Mouse (Mus musculus): ENCODE measurements around the gene Shroom3. TPM values are rescaled to one million over a fixed set of nuclear protein-coding genes. Genes with fewer than 3 reads are reported as not detected.
A peak's percentile ranks its signal among the peaks of the same experiment; 100 is the strongest.

Shroom3 gene
- polyA plus RNA-seq, 1 experiment from 2014 or later: 1.1 TPM

GRCm38 (mm10) chr5:92675574-92675920 lies 7.7 kb upstream of the Shroom3 start:
- Histone ChIP-seq H3K27ac (ENCODE audit: low read length) (no peak overlapping the region), H3K9me3 (replicated peaks; ENCODE audit: control insufficient read depth, low read length, poor library complexity, severe bottlenecking) (no peaks in the 10 kb centered on the region), H3K4me1 (ENCODE audit: control insufficient read depth, insufficient read depth, low read length) (peaks cover 12% of the 10 kb centered on the region), H3K4me3 (ENCODE audit: low read depth, low read length) (peak overlapping the region; percentile 53), H3K4me2 (ENCODE audit: low read length) (peak overlapping the region; percentile 88), H3K9ac (ENCODE audit: low read depth, low read length) (peak overlapping the region; percentile 58), H3K36me3 (ENCODE audit: control insufficient read depth, insufficient read depth, low read length) (no peaks in the 10 kb centered on the region), H3K27me3 (ENCODE audit: control insufficient read depth, insufficient read depth, low read depth, low read length) (no peaks in the 10 kb centered on the region)
- ATAC-seq: no peak; the same call in 1 of the 2 replicates
- 0% methylated on average over 9 of the region's 9 CpGs for WGBS

- peaks cover 18% of the 10 kb centered on the region for H3K4me1 ChIP-seq (ENCODE audit: control insufficient read depth, insufficient read depth, low read length)
- no peak overlapping the region for H3K9ac ChIP-seq (ENCODE audit: low read depth, low read length)
- ATAC-seq: no peak
- H3K36me3 ChIP-seq (ENCODE audit: control insufficient read depth, insufficient read depth, low read length): no peaks in the 10 kb centered on the region
- H3K27ac ChIP-seq (ENCODE audit: low read length): no peak overlapping the region
- H3K4me2 ChIP-seq (ENCODE audit: low read length): peak overlapping the region; percentile 29; the same call in 1 of the 2 replicates
- H3K9me3 ChIP-seq (replicated peaks; ENCODE audit: control insufficient read depth, low read length, poor library complexity, severe bottlenecking): no peaks in the 10 kb centered on the region
- no peak overlapping the region for H3K4me3 ChIP-seq (ENCODE audit: low read depth, low read length)
- H3K27me3 ChIP-seq (ENCODE audit: control insufficient read depth, insufficient read depth, low read depth, low read length): no peaks in the 10 kb centered on the region
- WGBS: 22% methylated on average over 4 of the region's 4 CpGs
Measured at GRCm38 (mm10) chr5:92679441-92679840, 3.8 kb upstream of the Shroom3 start.

- H3K9me3 ChIP-seq (replicated peaks; ENCODE audit: control insufficient read depth, low read length, poor library complexity, severe bottlenecking): peaks cover 2% of the 10 kb centered on the region; the same call in 1 of the 2 replicates
- WGBS: 85% methylated on average over 10 of the region's 10 CpGs
- no peaks in the 10 kb centered on the region for H3K36me3 ChIP-seq (ENCODE audit: control insufficient read depth, insufficient read depth, low read length)
- no peak overlapping the region for H3K4me2 ChIP-seq (ENCODE audit: low read length)
- no peak overlapping the region for H3K9ac ChIP-seq (ENCODE audit: low read depth, low read length)
- H3K27ac ChIP-seq (ENCODE audit: low read length): no peak overlapping the region
- H3K27me3 ChIP-seq (ENCODE audit: control insufficient read depth, insufficient read depth, low read depth, low read length): no peaks in the 10 kb centered on the region
- ATAC-seq: no peak
- no peak overlapping the region for H3K4me3 ChIP-seq (ENCODE audit: low read depth, low read length)
- peaks cover 9% of the 10 kb centered on the region; the same call in 1 of the 2 replicates for H3K4me1 ChIP-seq (ENCODE audit: control insufficient read depth, insufficient read depth, low read length)
Measured at GRCm38 (mm10) chr5:92681861-92682260, 1.4 kb upstream of the Shroom3 start.

- Histone ChIP-seq H3K9ac (ENCODE audit: low read depth, low read length) (peak overlapping the region; percentile 64), H3K4me3 (ENCODE audit: low read depth, low read length) (peak overlapping the region; percentile 49), H3K27ac (ENCODE audit: low read length) (no peak overlapping the region), H3K4me2 (ENCODE audit: low read length) (peak overlapping the region; percentile 88), H3K9me3 (replicated peaks; ENCODE audit: control insufficient read depth, low read length, poor library complexity, severe bottlenecking) (peaks cover 2% of the 10 kb centered on the region; the same call in 1 of the 2 replicates), H3K36me3 (ENCODE audit: control insufficient read depth, insufficient read depth, low read length) (no peaks in the 10 kb centered on the region), H3K4me1 (ENCODE audit: control insufficient read depth, insufficient read depth, low read length) (peaks cover 9% of the 10 kb centered on the region; the same call in 1 of the 2 replicates), H3K27me3 (ENCODE audit: control insufficient read depth, insufficient read depth, low read depth, low read length) (no peaks in the 10 kb centered on the region)
- ATAC-seq: 0 out of 2 replicates have a peak, but pooled peaks have one; percentile 23
- 1% methylated on average over 38 of the region's 39 CpGs for WGBS
Measured at GRCm38 (mm10) chr5:92682621-92683348, 450 bp upstream of the Shroom3 start.

GRCm38 (mm10) chr5:92683871-92684475 lies 738 bp downstream of the Shroom3 start:
- Histone ChIP-seq H3K27me3 (ENCODE audit: control insufficient read depth, insufficient read depth, low read depth, low read length) (no peaks in the 10 kb centered on the region), H3K9me3 (replicated peaks; ENCODE audit: control insufficient read depth, low read length, poor library complexity, severe bottlenecking) (peaks cover 2% of the 10 kb centered on the region; the same call in 1 of the 2 replicates), H3K4me1 (ENCODE audit: control insufficient read depth, insufficient read depth, low read length) (peaks cover 9% of the 10 kb centered on the region; the same call in 1 of the 2 replicates), H3K9ac (ENCODE audit: low read depth, low read length) (no peak overlapping the region; the same call in 1 of the 2 replicates), H3K36me3 (ENCODE audit: control insufficient read depth, insufficient read depth, low read length) (no peaks in the 10 kb centered on the region), H3K4me2 (ENCODE audit: low read length) (peak overlapping the region; percentile 88), H3K27ac (ENCODE audit: low read length) (no peak overlapping the region), H3K4me3 (ENCODE audit: low read depth, low read length) (peak overlapping the region; percentile 49)
- ATAC-seq: no peak
- 9% methylated on average over 9 of the region's 9 CpGs for WGBS

- H3K27ac ChIP-seq (ENCODE audit: low read length): no peak overlapping the region
- no peak for ATAC-seq
- no peaks in the 10 kb centered on the region for H3K36me3 ChIP-seq (ENCODE audit: control insufficient read depth, insufficient read depth, low read length)
- H3K9me3 ChIP-seq (replicated peaks; ENCODE audit: control insufficient read depth, low read length, poor library complexity, severe bottlenecking): peaks cover 2% of the 10 kb centered on the region; the same call in 1 of the 2 replicates
- no peak overlapping the region for H3K9ac ChIP-seq (ENCODE audit: low read depth, low read length)
- no peak overlapping the region for H3K4me2 ChIP-seq (ENCODE audit: low read length)
- no peaks in the 10 kb centered on the region for H3K27me3 ChIP-seq (ENCODE audit: control insufficient read depth, insufficient read depth, low read depth, low read length)
- 88% methylated on average over 16 of the region's 16 CpGs for WGBS
- no peak overlapping the region for H3K4me3 ChIP-seq (ENCODE audit: low read depth, low read length)
- peaks cover 6% of the 10 kb centered on the region; the same call in 1 of the 2 replicates for H3K4me1 ChIP-seq (ENCODE audit: control insufficient read depth, insufficient read depth, low read length)
Measured at GRCm38 (mm10) chr5:92684715-92685460, 1.7 kb downstream of the Shroom3 start.

- Histone ChIP-seq H3K9ac (ENCODE audit: low read depth, low read length) (no peak overlapping the region), H3K4me1 (ENCODE audit: control insufficient read depth, insufficient read depth, low read length) (peaks cover 3% of the 10 kb centered on the region; the same call in 1 of the 2 replicates)
- no peak for ATAC-seq
Measured at GRCm38 (mm10) chr5:92688124-92688523, 4.9 kb downstream of the Shroom3 start.

GRCm38 (mm10) chr5:92688569-92688968 lies 5.3 kb downstream of the Shroom3 start:
- Histone ChIP-seq H3K27ac (ENCODE audit: low read length) (no peak overlapping the region), H3K9me3 (replicated peaks; ENCODE audit: control insufficient read depth, low read length, poor library complexity, severe bottlenecking) (peaks cover 2% of the 10 kb centered on the region; the same call in 1 of the 2 replicates), H3K36me3 (ENCODE audit: control insufficient read depth, insufficient read depth, low read length) (no peaks in the 10 kb centered on the region), H3K4me3 (ENCODE audit: low read depth, low read length) (no peak overlapping the region), H3K4me1 (ENCODE audit: control insufficient read depth, insufficient read depth, low read length) (peaks cover under 1% of the 10 kb centered on the region; the same call in 1 of the 2 replicates), H3K9ac (ENCODE audit: low read depth, low read length) (no peak overlapping the region), H3K27me3 (ENCODE audit: control insufficient read depth, insufficient read depth, low read depth, low read length) (no peaks in the 10 kb centered on the region), H3K4me2 (ENCODE audit: low read length) (no peak overlapping the region)
- no peak for ATAC-seq
- 85% methylated on average over 9 of the region's 9 CpGs for whole genome bisulfite sequencing

More at GRCm38 (mm10) chr5:92688124-92688523, 4.9 kb downstream of the Shroom3 start:
- Histone ChIP-seq H3K9me3 (replicated peaks; ENCODE audit: control insufficient read depth, low read length, poor library complexity, severe bottlenecking) (peaks cover 2% of the 10 kb centered on the region; the same call in 1 of the 2 replicates), H3K4me2 (ENCODE audit: low read length) (no peak overlapping the region), H3K27ac (ENCODE audit: low read length) (no peak overlapping the region), H3K4me3 (ENCODE audit: low read depth, low read length) (no peak overlapping the region), H3K27me3 (ENCODE audit: control insufficient read depth, insufficient read depth, low read depth, low read length) (no peaks in the 10 kb centered on the region), H3K36me3 (ENCODE audit: control insufficient read depth, insufficient read depth, low read length) (no peaks in the 10 kb centered on the region)
- WGBS: 81% methylated on average over 5 of the region's 5 CpGs
